Mouse (Mus musculus) heart, embryonic 16.5 days (tissue): Measurements from ENCODE around the gene Tifab. TPM values are rescaled to one million over a fixed set of nuclear protein-coding genes. Genes with fewer than 3 reads are reported as not detected.

ENCODE experiments used
- ATAC-seq: fragments of 200-750 bp; cut with Nextera tagmentation; replicated peaks from 2 replicates; pipeline ENCODE4 v1.8.0; 2017; ENCODE audit warnings: moderate number of reproducible peaks; ENCODE audit not compliant: insufficient read depth, low FRiP score; ENCODE audit errors: extremely low read depth
- H3K27ac ChIP-seq: fragments of 300-500 bp; sonication (generic); 2 replicates; pipeline ENCODE4 v1.5.1; 2014; ENCODE audit warnings: mild to moderate bottlenecking, low read length, control low read depth, moderate library complexity
- H3K27me3 ChIP-seq: fragments of 300-500 bp; sonication (generic); 2 replicates; pipeline ENCODE4 v1.6.1; 2014; ENCODE audit warnings: low read length, mixed read lengths; ENCODE audit not compliant: control insufficient read depth, insufficient read depth
- H3K36me3 ChIP-seq: fragments of 300-500 bp; sonication (generic); 2 replicates; pipeline ENCODE4 v1.6.1; 2014; ENCODE audit not compliant: control insufficient read depth, insufficient read depth
- H3K4me1 ChIP-seq: fragments of 300-500 bp; sonication (generic); 2 replicates; pipeline ENCODE4 v1.6.1; 2014; ENCODE audit warnings: low read length, mixed read lengths; ENCODE audit not compliant: control insufficient read depth, insufficient read depth
- H3K4me2 ChIP-seq: fragments of 300-500 bp; sonication (generic); 2 replicates; pipeline ENCODE4 v1.6.1; 2014; ENCODE audit warnings: low read depth, mild to moderate bottlenecking, control low read depth, low read length
- H3K4me3 ChIP-seq: fragments of 300-500 bp; sonication (generic); 2 replicates; pipeline ENCODE4 v1.5.1; 2014; ENCODE audit warnings: mild to moderate bottlenecking, control low read depth, low read length
- H3K9ac ChIP-seq: fragments of 300-500 bp; sonication (generic); 2 replicates; pipeline ENCODE4 v1.6.1; 2014; ENCODE audit warnings: low read length, control low read depth
- H3K9me3 ChIP-seq: fragments of 300-500 bp; sonication (generic); replicated peaks from 2 replicates; pipeline ENCODE4 v1.6.1; 2016; ENCODE audit warnings: low read length; ENCODE audit not compliant: control insufficient read depth
- WGBS: fragments of 180-500 bp; shearing (Covaris S2); extraction: QIAGEN DNeasy Blood & Tissue Kit; methylation state at CpG from one replicate; pipeline ENCODE4 v1.1.7; 2014; 5-methylcytosine and 5-hydroxymethylcytosine counted together
- polyA plus RNA-seq: library from polyadenylated mRNA; unstranded; fragments of >200 nt; fragmentation: Nextera tagmentation; extraction: Ambion mirVana; gene quantifications from 2 replicates; pipeline ENCODE4 v1.2.1, GENCODE M21; 2015

Tifab gene
- polyA plus RNA-seq, 1 experiment from 2014 or later: 2.3 TPM

DNA sequence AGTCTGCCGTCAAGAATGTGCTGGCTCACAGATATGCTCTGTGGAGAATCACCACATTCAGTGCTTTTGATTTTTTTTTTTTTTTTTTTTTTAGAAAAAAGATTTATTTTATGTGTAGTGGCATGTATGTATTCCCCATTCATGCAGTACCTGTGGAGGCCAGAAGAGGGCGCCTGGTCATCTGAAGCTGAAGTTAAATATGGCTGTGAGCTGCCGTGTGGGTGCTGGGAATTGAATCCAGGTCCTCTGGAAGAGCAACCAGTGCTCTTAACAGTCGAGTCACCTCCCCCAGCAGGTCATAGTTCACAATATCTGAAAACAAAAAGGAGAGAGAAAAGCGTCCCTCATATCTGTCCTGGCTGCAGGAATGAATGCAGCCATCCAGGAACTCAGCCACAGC, 11.0 kb upstream of the Tifab start:
- no peak for ATAC-seq
- H3K27ac ChIP-seq: no peak overlapping the region
- no peaks in the 10 kb centered on the region for H3K4me1 ChIP-seq
- no peak overlapping the region for H3K9ac ChIP-seq
- H3K4me3 ChIP-seq: no peak overlapping the region
- no peaks in the 10 kb centered on the region for H3K36me3 ChIP-seq
- H3K9me3 ChIP-seq: no peaks in the 10 kb centered on the region; the same call in 1 of the 2 replicates
- no peak overlapping the region for H3K4me2 ChIP-seq
- no peaks in the 10 kb centered on the region; the same call in 1 of the 2 replicates for H3K27me3 ChIP-seq
- WGBS: 72% methylated on average over 5 of the region's 5 CpGs

DNA sequence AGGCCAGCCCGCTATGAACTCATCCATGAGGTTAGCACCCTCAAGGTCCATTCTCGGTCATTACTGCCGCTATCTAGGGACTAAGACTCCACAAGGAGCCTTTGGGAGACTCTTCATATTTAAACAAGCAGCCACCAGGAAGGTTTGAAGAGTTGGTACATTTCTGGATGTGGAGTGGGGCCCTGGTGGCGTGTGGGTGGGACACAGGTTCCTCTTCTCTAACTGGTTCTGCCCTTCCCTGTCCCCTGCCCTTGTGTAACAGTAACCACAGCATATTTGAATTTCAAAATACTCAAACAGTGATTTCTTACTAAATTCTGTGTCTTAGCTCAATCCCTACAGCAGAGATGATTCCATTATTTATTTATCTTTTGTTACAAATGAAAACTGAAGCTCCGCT, 5.0 kb upstream of the Tifab start:
- Histone ChIP-seq H3K27me3 (no peaks in the 10 kb centered on the region), H3K4me3 (no peak overlapping the region), H3K4me1 (no peaks in the 10 kb centered on the region), H3K27ac (no peak overlapping the region), H3K36me3 (no peaks in the 10 kb centered on the region), H3K9me3 (no peaks in the 10 kb centered on the region), H3K9ac (no peak overlapping the region), H3K4me2 (no peak overlapping the region)
- no peak for ATAC-seq
- 80% methylated on average over 5 of the region's 5 CpGs for WGBS

DNA sequence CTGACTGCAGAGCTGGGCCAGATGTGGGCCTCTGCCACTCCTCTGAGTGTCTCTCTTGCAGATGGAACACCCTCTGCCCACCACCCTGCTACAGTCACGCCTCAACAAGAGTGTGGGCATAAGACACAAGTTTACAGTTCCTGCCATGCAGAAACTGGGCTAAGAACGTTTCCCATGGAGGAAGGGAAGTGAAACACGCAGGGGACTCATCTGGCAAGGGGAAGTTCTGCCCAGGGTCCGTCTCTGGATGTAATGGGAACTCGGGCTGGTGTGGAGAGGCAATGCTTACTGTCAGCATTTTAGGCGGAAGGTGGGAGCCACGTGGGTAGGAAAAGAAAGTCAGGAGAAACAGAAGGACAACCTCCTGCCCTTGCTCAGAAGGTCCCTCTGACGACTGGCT, 2.7 kb upstream of the Tifab start:
- Histone ChIP-seq H3K27ac (no peak overlapping the region), H3K4me3 (no peak overlapping the region), H3K4me2 (no peak overlapping the region), H3K9me3 (no peaks in the 10 kb centered on the region), H3K4me1 (no peaks in the 10 kb centered on the region), H3K36me3 (no peaks in the 10 kb centered on the region), H3K27me3 (no peaks in the 10 kb centered on the region), H3K9ac (no peak overlapping the region)
- WGBS: 59% methylated on average over 8 of the region's 8 CpGs
- ATAC-seq: no peak

DNA sequence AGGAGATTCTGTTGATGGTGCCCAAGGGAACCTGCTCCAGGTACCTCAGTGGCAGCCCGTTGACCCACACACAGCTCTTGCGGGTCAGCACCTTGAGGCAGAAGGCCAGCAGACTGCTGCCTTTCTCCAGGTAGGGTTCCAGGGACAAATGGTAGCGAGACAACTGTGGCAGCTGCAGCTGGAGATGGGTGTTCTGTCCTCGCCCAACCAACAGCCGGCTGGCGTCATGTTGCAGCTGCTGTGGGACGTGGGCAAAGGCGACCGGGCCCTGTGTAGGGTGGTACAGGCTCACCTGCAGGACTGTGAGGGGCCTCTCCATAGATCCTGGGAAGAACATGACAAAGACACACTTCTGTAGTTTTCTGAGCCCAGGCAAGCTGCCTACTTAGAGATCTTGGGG, 2.4 kb downstream of the Tifab start:
- 0 out of 2 replicates have a peak, but pooled peaks cover 2% of the 10 kb centered on the region for H3K4me1 ChIP-seq
- no peak overlapping the region for H3K4me2 ChIP-seq
- no peak overlapping the region for H3K4me3 ChIP-seq
- no peak overlapping the region for H3K27ac ChIP-seq
- H3K36me3 ChIP-seq: no peaks in the 10 kb centered on the region
- ATAC-seq: no peak
- no peaks in the 10 kb centered on the region for H3K9me3 ChIP-seq
- WGBS: 86% methylated on average over 9 of the region's 9 CpGs
- no peak overlapping the region for H3K9ac ChIP-seq
- no peaks in the 10 kb centered on the region for H3K27me3 ChIP-seq

GRCm38 (mm10) chr13:56175848-56176247, 2.8 kb downstream of the Tifab start:
- no peak overlapping the region for H3K4me3 ChIP-seq
- no peaks in the 10 kb centered on the region for H3K9me3 ChIP-seq
- no peak overlapping the region for H3K9ac ChIP-seq
- no peaks in the 10 kb centered on the region for H3K27me3 ChIP-seq
- no peaks in the 10 kb centered on the region for H3K36me3 ChIP-seq
- no peak for ATAC-seq
- WGBS: 66% methylated on average over 4 of the region's 4 CpGs
- no peak overlapping the region for H3K4me2 ChIP-seq
- 0 out of 2 replicates have a peak, but pooled peaks cover 2% of the 10 kb centered on the region for H3K4me1 ChIP-seq
- no peak overlapping the region for H3K27ac ChIP-seq

- H3K4me2 ChIP-seq: no peak overlapping the region
- H3K27ac ChIP-seq: no peak overlapping the region; the same call in 1 of the 2 replicates
- ATAC-seq: no peak
- H3K9me3 ChIP-seq: no peaks in the 10 kb centered on the region
- peaks cover 6% of the 10 kb centered on the region; the same call in 1 of the 2 replicates for H3K4me1 ChIP-seq
- no peaks in the 10 kb centered on the region for H3K36me3 ChIP-seq
- WGBS: 38% methylated on average over 7 of the region's 7 CpGs
- H3K27me3 ChIP-seq: no peaks in the 10 kb centered on the region
- no peak overlapping the region for H3K4me3 ChIP-seq
- H3K9ac ChIP-seq: no peak overlapping the region
These were observed 5.7 kb downstream of the Tifab start for GRCm38 (mm10) chr13:56172901-56173545.

DNA sequence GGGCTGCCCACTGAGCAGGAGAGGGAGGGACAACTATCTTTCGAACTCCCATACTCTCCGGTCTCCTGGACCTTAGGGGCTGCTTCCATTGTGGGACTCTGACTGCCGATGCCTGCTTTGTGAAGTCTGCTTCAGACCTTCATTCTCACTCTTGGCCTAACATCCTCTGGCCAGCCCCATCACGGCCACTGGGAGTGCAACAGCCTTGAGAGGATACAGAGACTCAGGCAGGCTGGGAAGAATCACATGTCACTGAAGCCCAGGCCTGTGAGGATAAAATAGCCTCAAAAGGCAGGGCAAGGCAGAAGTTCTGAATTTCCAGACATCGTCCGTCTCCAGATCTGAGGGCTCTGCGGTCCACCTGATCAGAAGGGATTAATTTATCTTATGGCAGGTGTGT, 6.6 kb downstream of the Tifab start:
- Histone ChIP-seq H3K9me3 (no peaks in the 10 kb centered on the region), H3K27me3 (no peaks in the 10 kb centered on the region), H3K4me2 (no peak overlapping the region), H3K27ac (no peak overlapping the region), H3K36me3 (no peaks in the 10 kb centered on the region), H3K9ac (no peak overlapping the region), H3K4me3 (no peak overlapping the region), H3K4me1 (peaks cover 9% of the 10 kb centered on the region; the same call in 1 of the 2 replicates)
- no peak for ATAC-seq
- 74% methylated on average over 7 of the region's 7 CpGs for WGBS

DNA sequence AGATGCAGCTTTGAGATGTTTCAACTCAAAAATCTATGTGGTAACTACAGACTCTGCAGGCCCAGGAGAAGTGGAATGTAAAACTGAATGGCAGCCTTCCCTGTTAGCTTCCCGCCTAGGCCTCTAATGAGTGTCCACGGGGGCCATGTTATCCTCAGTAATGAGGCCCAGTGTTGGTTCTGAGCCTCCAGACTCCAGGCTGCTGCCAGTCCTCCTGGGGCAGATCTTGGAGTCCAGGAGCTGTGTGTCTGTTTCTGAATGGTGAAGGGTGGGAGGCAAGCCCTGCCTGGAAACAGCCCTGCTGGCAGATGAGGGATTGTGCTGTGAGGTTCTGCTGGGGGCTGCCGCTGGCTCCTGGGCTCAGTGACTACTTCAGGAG, 10.3 kb downstream of the Tifab start:
- Histone ChIP-seq H3K4me1 (peaks cover 17% of the 10 kb centered on the region), H3K9me3 (no peaks in the 10 kb centered on the region), H3K4me2 (no peak overlapping the region), H3K27ac (no peak overlapping the region), H3K27me3 (0 out of 2 replicates have a peak, but pooled peaks cover 2% of the 10 kb centered on the region), H3K9ac (no peak overlapping the region), H3K4me3 (no peak overlapping the region), H3K36me3 (no peaks in the 10 kb centered on the region)
- ATAC-seq: no peak
- WGBS: 56% methylated on average over 3 of the region's 3 CpGs

GRCm38 (mm10) chr13:56167446-56168402, 11.0 kb downstream of the Tifab start:
- Histone ChIP-seq H3K9me3 (no peaks in the 10 kb centered on the region), H3K27ac (no peak overlapping the region), H3K4me2 (peak overlapping the region; percentile 17; the same call in 1 of the 2 replicates), H3K4me1 (peaks cover 23% of the 10 kb centered on the region), H3K27me3 (0 out of 2 replicates have a peak, but pooled peaks cover 2% of the 10 kb centered on the region), H3K9ac (no peak overlapping the region), H3K4me3 (no peak overlapping the region), H3K36me3 (no peaks in the 10 kb centered on the region)
- ATAC-seq: 0 out of 2 replicates have a peak, but pooled peaks have one; percentile 42
- WGBS: 18% methylated on average over 14 of the region's 14 CpGs
